Mouse (Mus musculus): ENCODE data around the gene Urb2. TPM values are rescaled to one million over a fixed set of nuclear protein-coding genes. Genes with fewer than 3 reads are reported as not detected.

The Urb2 gene
- 1 to 10 TPM; 6.2 to 6.3 TPM for total RNA-seq (2021)
- 2.6 and 3.5 TPM in 2 replicates for polyA plus RNA-seq (2012; rRNA removed)
- long read RNA-seq, partial matches to known transcripts, result 1 of 5 reads
- long read RNA-seq, other reads (novel, unspliced or antisense), result 4 of 5 reads

- WGBS, result 1% methylated on average over 73 of the region's 74 CpGs
These were observed at the start of gene Urb2, which contains the start of gene Taf5l for GRCm38 (mm10) chr8:124021237-124022227. Gene Urb2, plus strand, starts transcription at chr8:124021508. Gene Taf5l, minus strand, starts transcription at chr8:124021397.

GRCm38 (mm10) chr8:123973495-123973894 lies 47.8 kb upstream of the Urb2 start:
- no peaks in the 10 kb centered on the region for H3K36me3 ChIP-seq (ENCODE audit: control insufficient read depth, insufficient read depth, low read length)
- no peak overlapping the region for H3K27ac ChIP-seq
- H3K4me3 ChIP-seq, result no peak overlapping the region
- H3K9ac ChIP-seq (ENCODE audit: low read depth, low read length), result no peak overlapping the region
- H3K79me2 ChIP-seq (replicated peaks; ENCODE audit: control insufficient read depth, insufficient read depth, low read length), result no peaks in the 10 kb centered on the region
- intact Hi-C loops (cut with DNase I), result no loop called here
- no peaks in the 10 kb centered on the region for H3K27me3 ChIP-seq (ENCODE audit: control insufficient read depth, insufficient read depth, low read length)
- TF ChIP-seq EP300 (IDR thresholded peaks at IDR 0.05; ENCODE audit: insufficient read depth, low read depth, low read length) (no peak), CTCF (IDR thresholded peaks at IDR 0.05) (no peak), POLR2A (IDR thresholded peaks at IDR 0.05; ENCODE audit: insufficient read depth, low read depth, low read length) (no peak)
- H3K4me1 ChIP-seq (ENCODE audit: control insufficient read depth, insufficient read depth, low read length), result peaks cover 2% of the 10 kb centered on the region
- 89% methylated on average over 1 of the region's 1 CpGs for WGBS
- no peak for DNase-seq

More at GRCm38 (mm10) chr8:124021237-124022227, at the start of gene Urb2, which contains the start of gene Taf5l:
- peak within 1 kb of the TSS; percentile 92 for H3K9ac ChIP-seq (ENCODE audit: low read depth, low read length)
- peaks cover 7% of the 10 kb centered on the region for H3K79me2 ChIP-seq (replicated peaks; ENCODE audit: control insufficient read depth, insufficient read depth, low read length)
- H3K4me1 ChIP-seq (ENCODE audit: control insufficient read depth, insufficient read depth, low read length), result peaks cover 15% of the 10 kb centered on the region
- H3K27me3 ChIP-seq (ENCODE audit: control insufficient read depth, insufficient read depth, low read length), result no peaks in the 10 kb centered on the region
- peak within 1 kb of the TSS; percentile 76 for H3K4me3 ChIP-seq
- DNase-seq, result peak; percentile 97 to 98
- peak within 1 kb of the TSS; percentile 97 for H3K27ac ChIP-seq
- no peaks in the 10 kb centered on the region; the same call in 1 of the 2 replicates for H3K36me3 ChIP-seq (ENCODE audit: control insufficient read depth, insufficient read depth, low read length)
- TF ChIP-seq CTCF (IDR thresholded peaks at IDR 0.05), result no peak
- TF ChIP-seq POLR2A (IDR thresholded peaks at IDR 0.05; ENCODE audit: insufficient read depth, low read depth, low read length), result 0 out of 2 replicates have a peak, but pooled peaks have one; percentile 64
- no peak for TF ChIP-seq EP300 (IDR thresholded peaks at IDR 0.05; ENCODE audit: insufficient read depth, low read depth, low read length)
- intact Hi-C loops (cut with DNase I), result loop anchor here (2.0 to 5.0 kb wide), 3 partner anchors 39 to 211 kb away; partner anchors contain the start of genes Abcb10, Galnt2 and Nup133

GRCm38 (mm10) chr8:123977499-123977898 lies 43.8 kb upstream of the Urb2 start:
- H3K36me3 ChIP-seq (ENCODE audit: control insufficient read depth, insufficient read depth, low read length), result no peaks in the 10 kb centered on the region
- WGBS, result 76% methylated on average over 4 of the region's 4 CpGs
- H3K79me2 ChIP-seq (replicated peaks; ENCODE audit: control insufficient read depth, insufficient read depth, low read length), result no peaks in the 10 kb centered on the region; the same call in 1 of the 2 replicates
- intact Hi-C loops (cut with DNase I), result no loop called here
- H3K4me3 ChIP-seq, result no peak overlapping the region
- no peak for TF ChIP-seq CTCF (IDR thresholded peaks at IDR 0.05)
- TF ChIP-seq POLR2A (IDR thresholded peaks at IDR 0.05; ENCODE audit: insufficient read depth, low read depth, low read length), result no peak
- TF ChIP-seq EP300 (IDR thresholded peaks at IDR 0.05; ENCODE audit: insufficient read depth, low read depth, low read length), result no peak
- no peak for DNase-seq
- H3K27ac ChIP-seq, result no peak overlapping the region
- no peak overlapping the region for H3K9ac ChIP-seq (ENCODE audit: low read depth, low read length)
- H3K4me1 ChIP-seq (ENCODE audit: control insufficient read depth, insufficient read depth, low read length), result peaks cover 10% of the 10 kb centered on the region
- H3K27me3 ChIP-seq (ENCODE audit: control insufficient read depth, insufficient read depth, low read length), result no peaks in the 10 kb centered on the region

- Histone ChIP-seq H3K79me2 (replicated peaks; ENCODE audit: control insufficient read depth, insufficient read depth, low read length) (no peaks in the 10 kb centered on the region; the same call in 1 of the 2 replicates), H3K27me3 (ENCODE audit: control insufficient read depth, insufficient read depth, low read length) (no peaks in the 10 kb centered on the region), H3K9ac (ENCODE audit: low read depth, low read length) (no peak overlapping the region), H3K36me3 (ENCODE audit: control insufficient read depth, insufficient read depth, low read length) (no peaks in the 10 kb centered on the region), H3K27ac (no peak overlapping the region), H3K4me3 (no peak overlapping the region), H3K4me1 (ENCODE audit: control insufficient read depth, insufficient read depth, low read length) (peaks cover 10% of the 10 kb centered on the region)
- WGBS, result 24% methylated on average over 14 of the region's 14 CpGs
- intact Hi-C loops (cut with DNase I), result no loop called here
- peak; percentile 38 to 49 for DNase-seq
- TF ChIP-seq CTCF (IDR thresholded peaks at IDR 0.05) (no peak), EP300 (IDR thresholded peaks at IDR 0.05; ENCODE audit: insufficient read depth, low read depth, low read length) (no peak), POLR2A (IDR thresholded peaks at IDR 0.05; ENCODE audit: insufficient read depth, low read depth, low read length) (no peak)
These were observed 43.0 kb upstream of the Urb2 start for GRCm38 (mm10) chr8:123978166-123978838.

GRCm38 (mm10) chr8:123978926-123979325 lies 42.4 kb upstream of the Urb2 start:
- Histone ChIP-seq H3K27ac (no peak overlapping the region), H3K9ac (ENCODE audit: low read depth, low read length) (no peak overlapping the region), H3K4me1 (ENCODE audit: control insufficient read depth, insufficient read depth, low read length) (peaks cover 10% of the 10 kb centered on the region), H3K4me3 (no peak overlapping the region), H3K36me3 (ENCODE audit: control insufficient read depth, insufficient read depth, low read length) (no peaks in the 10 kb centered on the region), H3K79me2 (replicated peaks; ENCODE audit: control insufficient read depth, insufficient read depth, low read length) (no peaks in the 10 kb centered on the region; the same call in 1 of the 2 replicates), H3K27me3 (ENCODE audit: control insufficient read depth, insufficient read depth, low read length) (no peaks in the 10 kb centered on the region)
- no peak for TF ChIP-seq POLR2A (IDR thresholded peaks at IDR 0.05; ENCODE audit: insufficient read depth, low read depth, low read length)
- TF ChIP-seq CTCF (IDR thresholded peaks at IDR 0.05), result no peak
- TF ChIP-seq EP300 (IDR thresholded peaks at IDR 0.05; ENCODE audit: insufficient read depth, low read depth, low read length), result no peak
- WGBS, result 59% methylated on average over 8 of the region's 8 CpGs
- DNase-seq, result no peak
- intact Hi-C loops (cut with DNase I), result no loop called here
